Comparison of ENCODE assay signal across 29 mouse cellular contexts in genomic region chr3:116632971-116633370, GRCm38 (mm10). TPM values are rescaled to one million over a fixed set of nuclear protein-coding genes. Genes with fewer than 3 reads are reported as not detected.
"Had no signal": no experiment of that assay in that cellular context is flagged by ENCODE, and none has a peak within 500 bp of the region (broad histone marks: within the 10 kb centered on the region; RNA-seq: fewer than 3 reads in every experiment).

No protein-coding gene starts in this region.

- H3K9ac ChIP-seq: limb, embryonic 13.5 days; liver, embryonic 15.5 days; midbrain, embryonic 13.5 days had no signal

- ATAC-seq: midbrain, embryonic 13.5 days; midbrain, embryonic 16.5 days had no signal

- H3K4me3 ChIP-seq: limb, embryonic 10.5 days; limb, embryonic 13.5 days; liver, embryonic 15.5 days; megakaryocyte, embryonic 14.5 days; midbrain, embryonic 10.5 days; midbrain, embryonic 13.5 days; myocyte had no signal

- H3K27me3 ChIP-seq: limb, embryonic 13.5 days; liver, embryonic 15.5 days; megakaryocyte, embryonic 14.5 days; midbrain, embryonic 13.5 days had no signal

- H3K27ac ChIP-seq: limb, embryonic 10.5 days; limb, embryonic 13.5 days; liver, embryonic 15.5 days; midbrain, embryonic 10.5 days; midbrain, embryonic 13.5 days had no signal

- H3K9me3 ChIP-seq: limb, embryonic 10.5 days; limb, embryonic 13.5 days; liver, embryonic 15.5 days; megakaryocyte, embryonic 14.5 days; midbrain, embryonic 10.5 days; midbrain, embryonic 13.5 days had no signal

- H3K4me2 ChIP-seq: limb, embryonic 13.5 days; liver, embryonic 15.5 days; midbrain, embryonic 13.5 days had no signal

- H3K4me1 ChIP-seq: limb, embryonic 10.5 days; limb, embryonic 13.5 days; liver, embryonic 15.5 days; midbrain, embryonic 10.5 days; midbrain, embryonic 13.5 days had no signal

- DNase-seq: kidney, adult 18-20 months; kidney, adult 9 months; kidney, postnatal 14 days; kidney, postnatal 4 days; liver; lung, adult 2 months; lung, postnatal 14 days; lung, postnatal 4 days; thymus, adult 18-20 months; thymus, postnatal 36 days had no signal

RNA-seq across cellular contexts. Expression of gene Gm43191, which starts 48.1 kb away (rescaled TPM):
- total RNA-seq: layer of hippocampus, adult 18-20 months; left cerebral cortex, postnatal 14 days; monocyte, adult 5-6 weeks had no signal
- polyA plus RNA-seq: limb, embryonic 10.5 days; limb, embryonic 13.5 days; liver, embryonic 15.5 days; lung, adult 2 months; lung, embryonic 16.5 days; midbrain, embryonic 10.5 days; midbrain, embryonic 13.5 days; midbrain, embryonic 16.5 days; myocyte; neural tube, embryonic 11.5 days; neural tube, embryonic 14.5 days; small intestine, adult 2 months; spleen, adult 2 months; stomach, embryonic 16.5 days; testis, adult 2 months; urinary bladder, adult 2 months had no signal
